Mouse (Mus musculus): ENCODE measurements around the gene Asprv1. TPM values are rescaled to one million over a fixed set of nuclear protein-coding genes. Genes with fewer than 3 reads are reported as not detected.

The Asprv1 gene
- total RNA-seq (2021): 1 to 10 TPM in 1 of 2 experiments, under 1 TPM in 1; 0.99 to 1.1 TPM
- long read RNA-seq, experiment 1, partial matches to known transcripts: 0 of 2 reads
- long read RNA-seq, experiment 1, other reads (novel, unspliced or antisense): 0 of 2 reads
- long read RNA-seq, experiment 2: 0 reads

- no peak for DNase-seq (ENCODE audit: low spot score in 2 of 2)
Measured at GRCm38 (mm10) chr6:86627946-86628345, at the start of gene Asprv1. TSS of gene Asprv1 (plus strand) at chr6:86628164.

- DNase-seq (ENCODE audit: low spot score in 2 of 2): no peak
Measured at GRCm38 (mm10) chr6:86578396-86578795, 49.6 kb upstream of the Asprv1 start.

GRCm38 (mm10) chr6:86579066-86579784 is 48.7 kb upstream of the Asprv1 start:
- no peak for DNase-seq (ENCODE audit: low spot score in 2 of 2)

GRCm38 (mm10) chr6:86579926-86580325 is 48.0 kb upstream of the Asprv1 start:
- DNase-seq (ENCODE audit: low spot score in 2 of 2): no peak

GRCm38 (mm10) chr6:86583141-86583540 is 44.8 kb upstream of the Asprv1 start:
- no peak for DNase-seq (ENCODE audit: low spot score in 2 of 2)

GRCm38 (mm10) chr6:86583601-86584215 is 44.3 kb upstream of the Asprv1 start:
- DNase-seq (ENCODE audit: low spot score in 2 of 2): no peak

GRCm38 (mm10) chr6:86584296-86585015 is 43.5 kb upstream of the Asprv1 start:
- peak in 1 of 2 experiments; percentile 25 for DNase-seq (ENCODE audit: low spot score in 2 of 2)

GRCm38 (mm10) chr6:86585070-86585600 is 42.8 kb upstream of the Asprv1 start:
- peak; percentile 62 to 78 for DNase-seq (ENCODE audit: low spot score in 2 of 2)

- no peak for DNase-seq (ENCODE audit: low spot score in 2 of 2)
Measured at GRCm38 (mm10) chr6:86586070-86586469, 41.9 kb upstream of the Asprv1 start.

GRCm38 (mm10) chr6:86588429-86588828 is 39.5 kb upstream of the Asprv1 start:
- no peak for DNase-seq (ENCODE audit: low spot score in 2 of 2)

- DNase-seq (ENCODE audit: low spot score in 2 of 2): no peak
Measured at GRCm38 (mm10) chr6:86593146-86593897, 34.6 kb upstream of the Asprv1 start.

- DNase-seq (ENCODE audit: low spot score in 2 of 2): no peak
Measured at GRCm38 (mm10) chr6:86594636-86595035, 33.3 kb upstream of the Asprv1 start.

- no peak for DNase-seq (ENCODE audit: low spot score in 2 of 2)
Measured at GRCm38 (mm10) chr6:86595865-86596440, 32.0 kb upstream of the Asprv1 start.

GRCm38 (mm10) chr6:86598742-86599193 is 29.2 kb upstream of the Asprv1 start:
- DNase-seq (ENCODE audit: low spot score in 2 of 2): no peak

- peak; percentile 75 to 81 for DNase-seq (ENCODE audit: low spot score in 2 of 2)
Measured at GRCm38 (mm10) chr6:86599197-86599596, 28.8 kb upstream of the Asprv1 start.

- DNase-seq (ENCODE audit: low spot score in 2 of 2): no peak
Measured at GRCm38 (mm10) chr6:86599951-86600414, 28.0 kb upstream of the Asprv1 start.

- no peak for DNase-seq (ENCODE audit: low spot score in 2 of 2)
Measured at GRCm38 (mm10) chr6:86605260-86605659, 22.7 kb upstream of the Asprv1 start.

GRCm38 (mm10) chr6:86606289-86606688 is 21.7 kb upstream of the Asprv1 start:
- no peak for DNase-seq (ENCODE audit: low spot score in 2 of 2)

GRCm38 (mm10) chr6:86607471-86607870 is 20.5 kb upstream of the Asprv1 start:
- DNase-seq (ENCODE audit: low spot score in 2 of 2): no peak

GRCm38 (mm10) chr6:86609235-86609634 is 18.7 kb upstream of the Asprv1 start:
- DNase-seq (ENCODE audit: low spot score in 2 of 2): no peak
